Mouse (Mus musculus) heart, adult 2 months (tissue): ENCODE measurements at regions not wholly inside any gene's neighbourhood (a gene's known extent, or its start where the extent isn't known, plus 50 kb on each side); places are given as distances from the start of the nearest gene placed in this dataset.
A peak's percentile ranks its signal among the peaks of the same experiment; 100 is the strongest.

ENCODE experiments used
- CTCF ChIP-seq: fragments of 200-600 bp; IDR thresholded peaks from 2 replicates; pipeline ENCODE4 v1.8.1; 2022; ENCODE audit warnings: antibody characterized with exemption, mild to moderate bottlenecking, moderate library complexity
- EP300 ChIP-seq: fragments of 200-500 bp; IDR thresholded peaks from 2 replicates; pipeline ENCODE4 v1.6.1; 2011; ENCODE audit warnings: low read depth, low read length, control low read depth; ENCODE audit not compliant: insufficient read depth
- POLR2A ChIP-seq: fragments of 200-500 bp; IDR thresholded peaks from 2 replicates; pipeline ENCODE4 v1.6.1; 2011; ENCODE audit warnings: mild to moderate bottlenecking, low read depth, low read length, control low read depth; ENCODE audit not compliant: insufficient read depth

DNA sequence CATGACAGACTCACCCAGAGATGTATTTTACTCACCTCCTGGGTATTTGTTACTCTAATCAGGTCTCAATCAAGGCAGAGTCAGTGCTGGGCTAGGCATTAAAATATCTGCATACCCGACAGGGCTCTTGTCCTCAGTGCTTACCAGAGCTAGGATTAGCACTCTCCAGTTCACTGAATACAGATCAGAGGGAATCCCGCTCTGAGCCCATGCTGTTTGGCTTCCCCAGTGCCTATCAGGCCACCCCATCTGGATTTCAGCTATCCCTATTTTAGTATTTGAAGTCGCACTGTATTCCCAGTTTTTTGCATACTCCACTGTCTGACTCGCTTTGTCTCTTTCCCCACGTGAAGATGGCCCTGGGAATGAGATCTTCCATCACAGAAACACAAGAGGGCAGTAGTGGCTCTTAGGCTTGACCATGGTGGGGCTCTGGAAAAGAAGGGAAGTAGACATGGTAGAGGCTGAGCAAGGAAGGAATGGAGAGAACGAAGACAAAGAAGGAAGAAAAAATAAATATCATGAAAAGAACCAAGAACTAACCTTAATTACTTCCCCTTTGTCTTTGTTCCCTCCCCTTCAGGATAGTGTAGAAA lies 264.1 kb downstream of the Rnf152 start:
- TF ChIP-seq CTCF = peak; percentile 80
- no peak for TF ChIP-seq POLR2A
- no peak for TF ChIP-seq EP300
